Mouse (Mus musculus) heart, embryonic 15.5 days (tissue): ENCODE data around the gene Depdc5. TPM values are rescaled to one million over a fixed set of nuclear protein-coding genes. Genes with fewer than 3 reads are reported as not detected.
"Not testable (repeated sequence)": the region's sequence is repeated elsewhere in the genome, so short reads cannot be mapped to it uniquely, and the experiment has no call there.

Experiments used
- ATAC-seq: fragments of 200-750 bp; cut with Nextera tagmentation; replicated peaks from 2 replicates; pipeline ENCODE4 v1.8.0; 2017; ENCODE audit warnings: low read depth, moderate TSS enrichment; ENCODE audit not compliant: insufficient number of reproducible peaks, insufficient read depth, low FRiP score
- H3K27ac ChIP-seq: fragments of 300-500 bp; sonication (generic); 2 replicates; pipeline ENCODE4 v1.5.1; 2015; ENCODE audit warnings: mild to moderate bottlenecking, inconsistent platforms
- H3K27me3 ChIP-seq: fragments of 300-500 bp; sonication (generic); 2 replicates; pipeline ENCODE4 v1.6.1; 2015; ENCODE audit warnings: inconsistent platforms
- H3K36me3 ChIP-seq: fragments of 300-500 bp; sonication (generic); 2 replicates; pipeline ENCODE4 v1.6.1; 2015; ENCODE audit warnings: mild to moderate bottlenecking, inconsistent platforms
- H3K4me1 ChIP-seq: fragments of 300-500 bp; sonication (generic); replicated peaks from 2 replicates; pipeline ENCODE4 v1.6.1; 2015; ENCODE audit warnings: inconsistent platforms
- H3K4me2 ChIP-seq: fragments of 300-500 bp; sonication (generic); 2 replicates; pipeline ENCODE4 v1.6.1; 2015; ENCODE audit warnings: inconsistent platforms, mild to moderate bottlenecking, moderate library complexity
- H3K4me3 ChIP-seq: fragments of 300-500 bp; sonication (generic); 2 replicates; pipeline ENCODE4 v1.5.1; 2015; ENCODE audit warnings: mild to moderate bottlenecking, inconsistent platforms
- H3K9ac ChIP-seq: fragments of 300-500 bp; sonication (generic); 2 replicates; pipeline ENCODE4 v1.6.1; 2015; ENCODE audit warnings: mild to moderate bottlenecking, inconsistent platforms
- H3K9me3 ChIP-seq: fragments of 300-500 bp; sonication (generic); replicated peaks from 2 replicates; pipeline ENCODE4 v1.6.1; 2016; ENCODE audit warnings: inconsistent platforms
- WGBS: fragments of 180-500 bp; shearing (Covaris S2); methylation state at CpG from one replicate; pipeline ENCODE4 v1.1.7; 2015; ENCODE audit warnings: mixed read lengths; 5-methylcytosine and 5-hydroxymethylcytosine counted together
- polyA plus RNA-seq: library from polyadenylated mRNA; unstranded; fragments of >200 nt; fragmentation: Nextera tagmentation; extraction: Ambion mirVana; gene quantifications from 2 replicates; pipeline ENCODE4 v1.2.1, GENCODE M21; 2015

Depdc5 gene
- polyA plus RNA-seq, 1 experiment from 2014 or later = 16.1 TPM

DNA sequence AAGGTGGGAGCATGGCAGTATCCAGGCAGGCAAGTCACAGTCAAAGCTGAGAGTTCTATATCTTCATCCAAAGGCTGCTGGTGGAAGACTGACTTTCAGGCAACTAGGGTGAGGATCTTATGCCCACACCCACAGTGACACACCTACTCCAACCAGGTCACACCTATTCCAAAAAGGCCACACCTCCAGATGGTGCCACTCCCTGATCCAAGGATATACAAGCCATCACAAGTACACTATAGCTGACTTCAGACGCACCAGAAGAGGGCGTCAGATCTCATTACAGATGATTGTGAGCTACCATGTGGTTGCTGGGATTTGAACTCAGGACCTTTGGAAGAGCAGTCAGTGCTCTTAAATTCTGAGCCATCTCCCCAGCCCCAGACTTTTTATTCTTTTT lies 55.8 kb downstream of the Depdc5 start:
- H3K27me3 ChIP-seq = not testable (repeated sequence)
- peaks cover 33% of the 10 kb centered on the region for H3K36me3 ChIP-seq

DNA sequence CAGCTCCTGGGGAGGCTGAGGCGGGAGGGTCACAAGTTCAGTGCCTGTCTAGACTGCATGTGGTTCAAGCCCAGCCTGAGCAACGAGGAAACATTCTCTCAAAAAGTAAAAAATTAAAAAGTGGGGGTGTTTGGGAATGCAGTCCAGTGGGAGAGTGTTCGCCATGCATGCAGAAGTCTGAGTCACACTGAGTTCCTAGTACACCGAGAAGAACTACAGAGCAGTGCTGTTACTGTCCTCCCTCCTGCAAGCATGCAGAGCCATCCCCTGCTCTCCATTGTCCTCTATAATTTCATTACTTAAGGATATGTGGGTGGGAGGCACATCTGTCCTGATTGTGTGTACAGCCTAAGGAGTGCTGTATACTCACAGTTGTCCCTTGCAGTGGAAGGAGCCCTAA lies 59.4 kb downstream of the Depdc5 start:
- WGBS = 96% methylated on average over 4 of the region's 4 CpGs
- Histone ChIP-seq H3K27me3 (no peaks in the 10 kb centered on the region), H3K9me3 (no peaks in the 10 kb centered on the region), H3K9ac (no peak overlapping the region), H3K4me3 (no peak overlapping the region), H3K4me2 (no peak overlapping the region), H3K27ac (no peak overlapping the region), H3K36me3 (peaks cover 47% of the 10 kb centered on the region; the same call in 1 of the 2 replicates), H3K4me1 (no peaks in the 10 kb centered on the region)
- ATAC-seq = no peak

More for the DNA sequence above, 55.8 kb downstream of the Depdc5 start:
- not testable (repeated sequence) for H3K27ac ChIP-seq, H3K4me1 ChIP-seq, H3K4me2 ChIP-seq, H3K9ac ChIP-seq, H3K4me3 ChIP-seq, H3K9me3 ChIP-seq, ATAC-seq
- 87% methylated on average over 2 of the region's 2 CpGs for WGBS

DNA sequence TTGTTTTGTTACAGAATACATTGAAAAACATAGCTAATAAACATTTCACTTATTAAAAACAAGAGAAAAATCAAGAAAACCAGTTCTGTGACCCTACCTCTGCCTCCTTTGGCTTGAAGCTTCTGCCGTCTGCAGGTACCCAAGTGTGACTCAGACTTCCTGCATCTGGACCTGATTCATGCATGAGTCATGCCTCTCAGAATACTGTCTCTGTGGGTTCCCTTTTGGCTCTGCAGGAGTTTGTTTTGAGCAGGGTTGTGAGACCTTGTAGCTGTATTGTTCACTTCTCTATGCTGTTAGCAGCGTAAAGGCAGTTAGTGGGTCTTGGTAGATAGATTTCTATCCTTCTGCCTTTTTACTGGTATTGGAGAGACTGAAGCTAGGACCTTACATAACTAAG lies 67.3 kb downstream of the Depdc5 start:
- 0 out of 2 replicates have a peak, but pooled peaks cover 2% of the 10 kb centered on the region for H3K4me1 ChIP-seq
- no peak overlapping the region for H3K4me2 ChIP-seq
- 59% methylated on average over 2 of the region's 2 CpGs for WGBS
- no peak overlapping the region for H3K9ac ChIP-seq
- H3K27me3 ChIP-seq = no peaks in the 10 kb centered on the region
- no peak for ATAC-seq
- no peaks in the 10 kb centered on the region for H3K9me3 ChIP-seq
- peaks cover 58% of the 10 kb centered on the region for H3K36me3 ChIP-seq
- no peak overlapping the region for H3K4me3 ChIP-seq
- no peak overlapping the region for H3K27ac ChIP-seq

DNA sequence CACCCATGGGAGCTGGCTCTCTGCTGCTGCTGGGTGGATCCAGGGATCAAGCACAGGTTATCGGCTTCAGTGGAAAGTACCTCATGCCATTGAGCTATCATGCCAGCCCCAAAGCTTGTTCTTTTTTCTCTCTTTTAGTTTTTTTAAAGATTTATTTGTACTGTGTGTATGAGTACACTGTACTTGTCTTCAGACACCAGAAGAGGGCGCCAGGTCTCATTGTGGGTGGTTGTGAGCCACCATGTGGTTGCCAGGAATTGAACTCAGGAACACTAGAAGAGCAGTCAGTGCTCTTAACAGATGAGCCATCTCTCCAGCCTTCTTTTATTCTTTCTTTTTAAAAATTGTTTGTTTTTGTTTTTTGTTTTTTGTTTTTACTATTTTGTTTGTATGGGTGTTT lies 71.2 kb downstream of the Depdc5 start:
- 67% methylated on average over 2 of the region's 2 CpGs for WGBS
- no peak for ATAC-seq
- Histone ChIP-seq H3K9me3 (no peaks in the 10 kb centered on the region), H3K27me3 (no peaks in the 10 kb centered on the region), H3K36me3 (peaks cover 47% of the 10 kb centered on the region), H3K27ac (no peak overlapping the region), H3K9ac (no peak overlapping the region), H3K4me2 (no peak overlapping the region), H3K4me3 (no peak overlapping the region), H3K4me1 (0 out of 2 replicates have a peak, but pooled peaks cover 2% of the 10 kb centered on the region)

DNA sequence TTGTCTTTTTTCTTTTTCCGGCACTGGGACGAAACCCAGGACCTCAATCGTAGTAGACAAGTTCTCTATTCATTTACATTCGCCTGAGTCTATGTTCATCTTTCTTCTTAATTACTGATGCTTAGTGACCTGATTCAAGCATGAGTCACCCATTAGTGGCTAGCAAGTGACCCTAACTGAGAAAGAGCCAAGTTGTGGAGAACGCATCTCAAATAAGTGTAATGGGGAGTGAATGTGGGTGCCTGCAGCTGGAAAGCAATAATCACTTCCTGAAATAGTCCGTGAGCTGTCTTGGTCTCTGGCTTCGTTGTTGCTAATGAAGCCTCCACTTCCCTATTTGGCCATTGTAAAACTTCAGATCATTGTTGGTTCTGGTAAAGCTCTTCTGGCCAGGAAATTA lies 77.1 kb downstream of the Depdc5 start:
- Histone ChIP-seq H3K27ac (no peak overlapping the region), H3K4me1 (no peaks in the 10 kb centered on the region), H3K4me2 (no peak overlapping the region), H3K27me3 (no peaks in the 10 kb centered on the region), H3K4me3 (no peak overlapping the region), H3K36me3 (peaks cover 54% of the 10 kb centered on the region), H3K9ac (no peak overlapping the region), H3K9me3 (no peaks in the 10 kb centered on the region)
- WGBS = 94% methylated on average over 7 of the region's 7 CpGs
- ATAC-seq = no peak

DNA sequence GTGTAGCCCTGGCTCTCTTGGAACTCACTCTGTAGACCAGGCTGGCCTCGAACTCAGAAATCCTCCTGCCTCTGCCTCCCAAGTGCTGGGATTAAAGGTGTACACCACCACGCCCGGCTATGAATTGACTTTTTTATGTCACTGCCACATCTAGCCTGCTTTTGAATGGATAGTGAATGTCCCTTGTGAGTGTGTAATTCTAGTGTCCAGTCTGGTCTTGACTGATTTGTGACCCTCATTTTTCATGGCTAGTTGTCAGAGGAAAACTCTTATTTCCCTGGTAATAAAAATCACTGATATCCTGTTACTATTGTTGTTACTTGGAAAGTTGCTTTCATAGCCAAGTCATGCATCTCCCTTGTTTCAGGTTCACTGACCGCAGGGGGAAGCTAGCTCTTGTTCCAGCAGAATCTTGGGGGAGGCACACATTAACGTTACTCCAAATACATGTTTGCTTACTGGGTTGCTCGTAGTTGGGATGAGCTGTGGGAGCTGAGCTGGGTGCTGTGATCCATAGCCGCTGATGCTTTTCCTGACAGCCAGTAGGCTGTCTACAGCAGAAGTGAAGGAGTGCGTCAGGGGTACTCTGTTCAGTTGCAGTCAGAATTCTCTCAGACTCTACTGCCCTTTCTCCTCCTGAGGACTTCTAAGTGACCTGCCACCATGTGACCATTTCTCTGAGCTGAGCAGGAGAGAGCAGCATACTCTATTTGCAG lies 77.9 kb downstream of the Depdc5 start:
- ATAC-seq = no peak
- no peak overlapping the region for H3K4me3 ChIP-seq
- WGBS = 90% methylated on average over 8 of the region's 8 CpGs
- no peaks in the 10 kb centered on the region for H3K27me3 ChIP-seq
- H3K4me2 ChIP-seq = no peak overlapping the region
- no peaks in the 10 kb centered on the region for H3K9me3 ChIP-seq
- no peak overlapping the region for H3K9ac ChIP-seq
- H3K4me1 ChIP-seq = no peaks in the 10 kb centered on the region
- no peak overlapping the region for H3K27ac ChIP-seq
- peaks cover 51% of the 10 kb centered on the region for H3K36me3 ChIP-seq

DNA sequence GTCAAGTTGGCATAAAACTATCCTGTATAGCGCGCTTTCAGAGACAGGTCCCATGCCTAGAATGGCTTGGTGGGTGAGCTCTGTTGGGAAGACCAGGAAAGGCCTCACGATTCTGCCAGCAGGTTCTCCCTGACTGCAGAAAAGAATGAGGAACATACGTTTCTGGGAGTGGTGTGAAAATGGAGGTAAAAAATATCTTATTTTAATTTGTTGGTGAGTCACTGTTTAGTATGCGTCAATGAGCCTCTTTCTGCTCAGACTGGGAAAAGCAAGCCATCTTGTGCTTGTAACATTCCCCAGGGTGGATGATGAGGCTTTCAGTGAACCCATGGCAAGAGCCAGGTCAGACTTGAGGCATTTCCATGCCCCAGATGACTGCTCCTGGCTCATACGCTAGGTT lies 86.6 kb downstream of the Depdc5 start:
- Histone ChIP-seq H3K9ac (no peak overlapping the region), H3K9me3 (no peaks in the 10 kb centered on the region), H3K4me2 (no peak overlapping the region), H3K27me3 (no peaks in the 10 kb centered on the region), H3K36me3 (peaks cover 38% of the 10 kb centered on the region), H3K4me3 (no peak overlapping the region), H3K27ac (peak overlapping the region; percentile 69), H3K4me1 (peaks cover 13% of the 10 kb centered on the region)
- ATAC-seq = no peak
- 90% methylated on average over 6 of the region's 6 CpGs for WGBS

DNA sequence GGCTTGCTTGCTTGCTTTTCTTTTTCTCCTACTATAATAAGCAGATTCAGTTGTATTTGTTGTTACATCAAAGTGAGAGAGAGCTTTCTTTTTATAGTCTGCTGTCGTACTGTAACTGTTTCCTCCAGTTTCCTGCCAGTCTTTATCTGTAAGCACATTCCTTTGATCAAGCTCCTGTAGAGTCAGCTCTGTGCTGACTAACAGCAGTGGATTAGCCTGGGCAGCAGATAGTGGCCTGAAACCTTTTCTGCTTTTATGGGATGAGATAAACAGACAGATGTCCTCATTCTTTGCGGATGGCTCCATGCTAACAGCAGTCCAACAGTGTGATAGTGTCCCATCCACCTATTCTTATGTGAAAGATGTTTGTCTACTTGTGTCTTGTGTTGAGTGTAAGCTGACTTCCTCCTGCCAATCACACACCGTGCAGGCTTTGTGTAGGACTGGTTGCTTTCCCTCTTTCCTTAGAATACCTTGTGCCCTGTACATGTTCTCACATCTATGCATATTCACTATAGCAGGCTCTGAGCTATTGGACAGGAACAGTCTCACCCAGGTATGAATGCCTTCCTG lies 87.3 kb downstream of the Depdc5 start:
- 24% methylated on average over 3 of the region's 3 CpGs for WGBS
- no peak overlapping the region for H3K9ac ChIP-seq
- H3K4me2 ChIP-seq = no peak overlapping the region
- no peaks in the 10 kb centered on the region for H3K27me3 ChIP-seq
- H3K4me3 ChIP-seq = no peak overlapping the region
- peaks cover 13% of the 10 kb centered on the region for H3K4me1 ChIP-seq
- no peak; the same call in 1 of the 2 replicates for ATAC-seq
- H3K36me3 ChIP-seq = peaks cover 37% of the 10 kb centered on the region
- peak overlapping the region; percentile 69 for H3K27ac ChIP-seq
- H3K9me3 ChIP-seq = no peaks in the 10 kb centered on the region

DNA sequence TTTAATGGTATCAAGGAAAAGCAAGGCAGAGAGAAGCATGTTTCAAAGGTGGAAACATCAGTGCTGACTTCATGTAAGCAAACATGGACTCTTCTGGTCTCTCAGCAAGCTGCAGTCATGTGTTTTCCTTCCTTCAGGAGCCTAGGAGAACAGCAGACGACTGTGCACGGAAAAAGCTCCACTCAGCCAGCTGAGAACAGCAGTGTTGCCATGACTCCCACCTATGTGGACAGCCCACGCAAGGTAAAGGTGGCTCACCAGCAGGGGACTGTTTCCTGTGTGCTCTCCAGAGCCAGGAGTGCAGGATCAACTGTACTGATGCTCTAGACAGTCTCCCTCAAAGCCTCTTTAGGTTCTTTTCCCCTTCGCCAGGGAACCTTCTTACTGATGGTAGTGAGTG lies 92.2 kb downstream of the Depdc5 start:
- Histone ChIP-seq H3K9ac (no peak overlapping the region), H3K4me1 (peaks cover 5% of the 10 kb centered on the region; the same call in 1 of the 2 replicates), H3K4me3 (no peak overlapping the region), H3K27me3 (no peaks in the 10 kb centered on the region), H3K9me3 (no peaks in the 10 kb centered on the region), H3K36me3 (peaks cover 33% of the 10 kb centered on the region), H3K27ac (no peak overlapping the region), H3K4me2 (no peak overlapping the region)
- 84% methylated on average over 4 of the region's 4 CpGs for WGBS
- ATAC-seq = no peak

DNA sequence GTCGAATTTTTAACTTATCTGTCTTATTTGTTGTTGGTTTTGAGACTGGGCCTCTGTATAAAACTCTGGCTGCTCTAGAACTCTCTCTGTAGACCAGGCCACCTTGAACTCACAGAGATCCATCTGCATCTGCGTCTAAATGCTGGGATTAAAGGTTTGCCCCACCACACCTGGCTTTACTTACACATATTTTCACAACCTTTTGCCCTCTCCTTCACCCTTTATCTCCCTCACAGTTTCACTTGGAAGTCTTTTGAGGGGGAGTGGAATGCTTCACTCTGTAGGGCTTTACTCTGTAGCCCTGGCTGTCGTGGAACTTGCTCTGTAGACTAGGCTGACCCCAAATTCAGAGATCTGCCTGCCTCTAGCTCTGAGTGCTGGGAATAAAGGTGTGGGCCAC lies 98.1 kb downstream of the Depdc5 start:
- Histone ChIP-seq H3K9ac (no peak overlapping the region), H3K36me3 (peaks cover 26% of the 10 kb centered on the region), H3K27me3 (no peaks in the 10 kb centered on the region), H3K4me3 (no peak overlapping the region), H3K9me3 (no peaks in the 10 kb centered on the region), H3K27ac (no peak overlapping the region), H3K4me1 (no peaks in the 10 kb centered on the region), H3K4me2 (no peak overlapping the region)
- 62% methylated on average over 3 of the region's 3 CpGs for WGBS
- ATAC-seq = no peak

DNA sequence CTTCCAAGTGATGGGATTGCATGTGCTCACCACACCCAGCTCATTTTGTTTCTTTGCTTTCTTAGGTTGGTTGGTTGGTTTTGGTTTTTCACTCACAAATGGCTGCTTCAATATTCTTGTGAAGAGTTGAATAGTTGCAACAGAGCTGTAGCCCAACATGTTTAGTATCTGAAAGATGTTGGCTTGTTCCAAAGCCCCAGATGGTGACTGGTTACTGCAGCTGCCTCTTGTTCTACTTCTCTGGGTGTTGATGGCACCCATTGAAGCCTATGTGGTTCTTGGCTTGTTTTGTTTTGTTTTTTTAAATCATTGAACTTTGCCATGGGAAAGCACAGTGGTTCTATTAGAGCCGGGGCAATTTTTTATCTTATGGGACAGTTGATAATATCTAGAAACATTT lies 99.1 kb downstream of the Depdc5 start:
- no peak overlapping the region for H3K4me3 ChIP-seq
- no peak for ATAC-seq
- H3K4me2 ChIP-seq = no peak overlapping the region
- no peaks in the 10 kb centered on the region for H3K4me1 ChIP-seq
- peaks cover 29% of the 10 kb centered on the region for H3K36me3 ChIP-seq
- 83% methylated on average over 1 of the region's 1 CpGs for WGBS
- H3K27ac ChIP-seq = no peak overlapping the region
- H3K9me3 ChIP-seq = no peaks in the 10 kb centered on the region
- no peaks in the 10 kb centered on the region for H3K27me3 ChIP-seq
- H3K9ac ChIP-seq = no peak overlapping the region

DNA sequence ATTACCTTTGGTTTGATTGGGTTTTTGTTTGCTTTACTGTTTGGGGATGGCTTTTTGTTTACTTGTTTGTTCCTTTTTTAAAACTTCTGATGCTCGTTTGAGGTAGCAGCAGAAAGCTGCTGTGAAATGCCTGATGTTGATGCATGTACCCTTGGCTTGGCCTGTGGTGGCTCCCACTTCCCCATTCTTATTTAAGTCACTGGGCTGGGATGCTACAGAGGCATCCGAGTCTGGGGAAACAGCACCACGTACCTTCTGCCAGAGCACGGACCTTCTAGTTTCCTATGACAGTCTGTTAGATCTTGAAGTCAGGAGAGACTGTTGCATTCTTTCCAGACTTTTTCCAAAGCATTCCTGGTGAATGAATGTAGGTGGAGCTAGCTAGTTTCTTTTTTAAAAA lies 113.0 kb downstream of the Depdc5 start:
- Histone ChIP-seq H3K27ac (no peak overlapping the region), H3K36me3 (peaks cover 9% of the 10 kb centered on the region; the same call in 1 of the 2 replicates), H3K4me3 (no peak overlapping the region), H3K9ac (no peak overlapping the region), H3K27me3 (no peaks in the 10 kb centered on the region), H3K9me3 (no peaks in the 10 kb centered on the region), H3K4me1 (no peaks in the 10 kb centered on the region), H3K4me2 (no peak overlapping the region)
- no peak for ATAC-seq
- 73% methylated on average over 4 of the region's 4 CpGs for WGBS
